Mouse (Mus musculus) MEL-GATA-1-ER (cell line): ENCODE measurements around the gene Clec4f.
"Not testable (repeated sequence)": the region's sequence is repeated elsewhere in the genome, so short reads cannot be mapped to it uniquely, and the experiment has no call there.

Experiments
- DNase-seq: peaks from one replicate; pipeline ENCODE4 v3.0.0-alpha.2; 2012; ENCODE audit warnings: low read depth; ENCODE audit errors: extremely low read depth

The Clec4f gene

DNA sequence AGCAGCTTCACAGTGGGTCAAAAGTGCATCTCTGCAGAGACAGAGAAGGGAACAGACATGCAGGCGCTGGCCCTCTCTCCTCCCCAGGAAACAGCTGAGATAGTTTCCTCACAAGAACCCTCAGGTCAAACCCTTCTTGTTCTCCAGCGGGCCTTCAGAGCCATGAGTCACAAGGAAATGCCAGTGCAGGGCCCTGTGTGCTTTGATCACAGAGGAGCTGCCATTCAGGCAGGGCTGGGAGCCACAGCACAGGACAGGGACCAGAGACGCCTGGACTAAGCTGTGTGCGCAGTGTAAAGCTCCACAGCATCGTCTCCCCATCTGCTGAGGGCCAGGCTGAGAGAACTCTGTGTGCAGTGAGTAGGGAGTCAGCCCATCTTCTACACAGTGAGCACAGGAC, 21.9 kb downstream of the Clec4f start:
- DNase-seq, result not testable (repeated sequence)

DNA sequence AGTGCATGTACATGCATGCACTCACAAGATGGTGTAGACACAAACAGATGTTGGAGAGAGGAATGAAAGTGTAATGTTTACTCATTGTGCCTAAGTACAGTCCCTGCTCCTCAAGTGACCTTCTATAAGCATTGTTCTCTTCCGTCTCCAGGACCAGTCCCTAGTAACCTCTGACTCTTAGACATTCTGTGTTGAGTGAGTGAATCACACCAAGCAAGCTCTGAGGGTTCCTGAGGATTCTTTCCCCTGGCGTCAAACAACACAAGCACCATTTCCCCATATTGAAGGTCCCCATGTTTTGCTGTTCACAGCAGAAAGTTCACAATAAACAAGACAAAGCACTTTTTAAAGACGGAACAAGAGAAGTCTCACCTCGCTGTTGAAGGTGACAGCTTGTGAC, 24.2 kb downstream of the Clec4f start:
- no peak for DNase-seq

DNA sequence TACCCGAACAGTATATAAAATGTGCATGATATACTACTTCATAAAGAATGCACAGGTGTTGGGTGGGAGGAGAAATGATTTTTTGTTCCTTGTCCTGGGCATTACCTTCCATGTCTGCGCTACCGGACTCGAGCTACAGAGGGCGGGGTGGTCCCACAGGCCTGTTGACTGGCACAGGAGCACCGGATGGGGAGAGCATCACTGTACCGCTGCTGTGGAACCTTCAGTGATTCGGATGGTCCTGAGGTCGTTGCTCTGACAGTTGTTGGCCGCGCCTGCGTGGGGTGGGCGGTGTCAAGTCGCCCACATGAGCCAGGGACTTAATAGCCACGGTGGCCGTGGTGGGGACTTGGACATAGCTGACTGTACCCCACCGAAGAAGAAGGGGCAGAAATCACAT, 29.2 kb downstream of the Clec4f start:
- no peak for DNase-seq

DNA sequence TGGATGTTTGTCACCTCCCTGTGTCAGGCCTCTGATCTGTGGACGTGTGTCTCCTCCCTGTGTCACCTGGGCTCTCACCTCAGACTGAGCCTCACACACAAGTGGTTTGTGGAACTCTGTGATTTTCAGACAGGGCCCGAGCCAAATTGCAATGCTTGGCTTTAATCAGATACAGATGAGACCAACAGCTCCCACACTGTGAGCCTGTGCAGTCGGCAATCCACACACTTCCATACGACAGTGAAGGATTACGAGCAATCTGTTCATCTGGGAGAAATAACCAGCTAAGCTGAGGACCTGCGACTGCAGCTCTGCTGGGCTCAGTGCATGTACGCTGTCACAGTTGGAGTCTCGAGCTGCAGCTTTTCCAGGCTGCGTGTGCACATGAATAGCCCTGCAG, 36.0 kb downstream of the Clec4f start:
- DNase-seq, result no peak

DNA sequence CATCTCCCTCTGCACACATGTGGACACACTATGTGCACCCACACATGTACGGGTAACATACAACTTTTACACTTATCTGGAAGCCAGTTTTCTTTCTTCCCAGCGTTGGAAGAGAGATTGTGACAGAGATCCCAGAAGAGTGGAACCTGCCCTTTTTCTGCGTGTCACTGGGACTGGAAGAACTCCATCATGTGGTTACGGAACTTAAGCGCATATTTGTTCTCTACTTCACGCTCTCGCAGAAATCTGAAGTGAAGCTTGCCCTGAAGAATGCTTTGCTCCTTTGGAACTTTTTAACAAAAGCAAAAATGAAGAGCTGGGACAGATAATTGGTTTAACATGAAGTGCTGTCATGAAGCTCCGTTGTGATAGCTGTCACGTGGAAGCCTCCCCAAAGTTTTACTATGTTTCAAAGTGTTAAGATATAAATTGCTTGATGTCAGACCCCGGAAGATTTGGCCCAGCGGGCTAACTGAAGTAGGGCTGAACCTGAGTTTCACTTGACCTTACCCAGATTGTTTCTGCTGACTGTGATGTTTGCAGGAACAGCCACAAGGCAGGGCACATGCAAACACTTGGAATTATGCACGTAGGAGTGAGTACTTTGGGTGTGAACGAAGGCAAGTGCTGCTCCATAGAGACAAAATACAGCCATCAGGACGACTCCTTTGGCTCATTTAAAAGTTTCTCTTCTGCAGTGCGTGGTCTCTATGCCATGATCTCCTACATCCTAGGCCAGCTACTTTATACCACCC, 38.2 kb downstream of the Clec4f start:
- DNase-seq, result no peak

DNA sequence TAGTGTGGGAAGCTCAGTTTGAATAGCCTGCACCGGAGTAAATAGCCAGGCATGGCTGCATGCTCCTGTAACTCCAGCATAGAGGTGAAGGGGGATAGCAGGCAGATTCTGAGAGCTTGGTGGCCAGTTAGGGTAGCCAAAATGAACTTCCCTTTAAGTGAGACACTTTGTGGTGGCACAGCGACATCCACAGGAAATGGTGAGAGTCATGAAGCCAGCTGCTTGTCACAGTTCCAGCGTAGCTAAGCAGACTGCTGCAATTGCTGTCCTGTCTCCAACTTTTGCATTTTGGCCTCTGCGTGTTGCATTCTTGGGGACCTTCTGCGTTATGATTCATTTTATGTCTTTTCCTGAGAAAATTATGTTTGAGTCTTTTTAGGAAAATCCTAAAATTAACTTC, 39.5 kb downstream of the Clec4f start:
- DNase-seq, result peak; percentile 22

DNA sequence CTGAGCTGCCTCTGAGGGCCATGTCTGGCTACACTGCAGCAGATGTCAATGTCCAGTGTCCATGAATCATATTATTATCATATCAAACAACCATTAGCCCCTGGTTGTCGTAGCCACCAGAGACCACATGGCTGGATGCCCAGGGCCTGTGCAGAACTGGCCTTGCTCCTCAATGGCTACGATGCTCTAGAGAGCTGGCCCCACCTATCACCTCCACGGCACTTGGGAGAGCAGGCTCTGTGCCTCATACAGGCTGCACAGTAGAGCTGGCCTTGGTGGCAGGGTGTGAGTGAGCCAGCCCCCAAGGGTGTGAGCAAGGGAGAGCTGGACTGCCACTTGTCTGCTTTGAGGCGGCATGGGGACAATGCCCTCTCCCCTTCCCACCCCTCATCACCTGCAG, 41.5 kb downstream of the Clec4f start:
- no peak for DNase-seq

DNA sequence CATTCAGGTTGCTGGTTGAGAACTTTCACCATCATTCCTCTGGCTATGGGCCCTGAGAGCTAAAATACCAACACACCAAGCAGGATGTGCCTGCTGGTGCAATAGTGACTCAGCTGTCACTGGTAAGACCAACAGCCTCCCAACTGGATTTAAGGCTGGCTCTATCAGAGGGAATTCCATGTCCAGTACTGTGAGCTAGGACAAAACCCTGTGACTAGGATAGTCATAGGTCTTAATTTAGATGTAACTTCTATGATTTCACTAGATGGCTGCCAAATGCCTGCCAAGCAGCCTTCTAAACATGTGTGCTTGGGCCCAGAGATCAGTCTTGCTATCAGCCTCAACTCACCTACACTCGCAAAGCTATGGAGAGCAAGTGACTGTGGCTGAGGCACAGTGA, 43.0 kb downstream of the Clec4f start:
- no peak for DNase-seq

DNA sequence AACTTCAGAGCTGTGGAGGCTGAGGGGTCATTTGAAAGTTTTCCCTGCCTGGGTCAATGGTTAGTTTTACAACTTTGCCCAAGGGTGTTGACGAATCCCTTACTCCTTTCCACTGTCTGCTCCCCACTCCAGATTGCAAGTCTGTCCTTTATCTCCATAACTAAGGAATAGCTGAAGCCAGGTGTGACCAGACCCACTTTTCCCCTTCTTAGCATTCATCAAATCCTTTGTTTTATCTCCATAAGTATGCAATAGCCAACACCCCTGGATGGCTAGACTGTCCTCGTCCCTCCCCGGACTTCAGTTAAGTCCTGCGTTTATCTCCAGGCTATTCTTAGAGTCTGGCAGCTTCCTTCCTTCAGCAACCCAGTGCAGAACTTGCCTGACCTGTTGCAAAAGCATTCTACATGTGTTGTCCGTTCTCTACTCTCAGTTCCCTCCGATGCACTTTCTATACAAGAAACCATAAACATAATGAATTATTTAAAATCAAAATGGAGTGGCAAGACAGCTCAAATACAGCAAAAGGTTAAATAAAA, 56.3 kb downstream of the Clec4f start:
- no peak for DNase-seq

DNA sequence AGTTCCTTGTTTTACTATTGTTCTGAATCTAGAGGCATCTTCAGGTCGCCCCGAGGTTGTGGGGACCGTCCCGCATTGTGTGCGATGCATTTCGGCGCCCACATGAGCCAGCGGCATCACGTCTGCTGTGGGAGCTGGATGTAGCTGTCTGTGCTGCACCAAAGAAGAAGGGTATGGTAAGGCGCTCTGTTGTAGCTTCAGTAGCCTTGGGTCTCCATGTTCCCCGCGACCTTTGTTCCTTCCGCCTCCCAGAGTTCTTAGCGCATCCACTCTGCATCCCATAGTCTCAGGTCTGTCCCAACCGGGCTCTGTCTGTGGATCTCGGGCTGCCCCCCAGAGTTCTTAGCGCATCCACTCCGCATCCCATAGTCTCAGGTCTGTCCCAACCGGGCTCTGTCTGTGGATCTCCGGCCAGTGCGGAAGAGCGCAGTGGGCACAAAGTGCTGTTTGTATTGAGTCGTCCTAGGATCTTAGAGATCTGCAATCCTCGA, 56.9 kb downstream of the Clec4f start:
- DNase-seq, result no peak

DNA sequence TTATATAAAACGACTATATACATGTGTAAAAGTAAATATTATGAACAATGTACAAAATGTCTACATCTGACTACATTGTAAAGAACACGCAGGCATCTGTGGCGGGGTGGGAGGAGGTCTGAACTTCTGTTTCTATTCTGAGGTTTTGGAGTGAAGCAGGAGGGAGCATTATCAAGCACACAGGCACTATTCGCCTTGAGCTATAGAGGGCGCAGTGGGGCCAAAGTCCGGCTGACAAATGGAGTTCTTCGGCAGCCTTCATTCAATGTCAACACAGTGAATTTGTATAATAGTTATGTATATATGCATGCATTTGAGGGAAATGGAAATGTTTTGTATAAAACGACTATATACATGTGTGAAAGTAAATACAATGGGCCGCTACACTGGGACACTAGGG, 57.3 kb downstream of the Clec4f start:
- DNase-seq, result no peak

DNA sequence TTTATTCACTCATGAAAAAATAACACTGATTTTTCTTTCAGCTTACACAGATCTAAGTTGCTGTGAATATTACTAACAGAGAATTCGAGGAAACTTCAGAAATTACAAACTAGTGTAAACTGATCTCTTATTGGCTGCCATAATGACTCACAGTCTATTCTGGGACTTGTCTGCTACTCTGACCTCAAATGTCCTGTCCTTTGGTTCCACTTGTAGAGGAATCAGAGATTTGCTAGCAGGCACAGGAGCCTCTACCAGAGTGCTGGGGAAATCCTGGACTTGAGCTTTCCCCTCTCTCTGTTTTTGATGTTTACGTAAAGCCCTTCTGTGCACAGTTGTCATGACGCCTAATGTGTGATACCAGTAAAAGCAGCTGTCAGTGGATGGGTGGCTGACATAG, 58.0 kb downstream of the Clec4f start:
- DNase-seq, result no peak

DNA sequence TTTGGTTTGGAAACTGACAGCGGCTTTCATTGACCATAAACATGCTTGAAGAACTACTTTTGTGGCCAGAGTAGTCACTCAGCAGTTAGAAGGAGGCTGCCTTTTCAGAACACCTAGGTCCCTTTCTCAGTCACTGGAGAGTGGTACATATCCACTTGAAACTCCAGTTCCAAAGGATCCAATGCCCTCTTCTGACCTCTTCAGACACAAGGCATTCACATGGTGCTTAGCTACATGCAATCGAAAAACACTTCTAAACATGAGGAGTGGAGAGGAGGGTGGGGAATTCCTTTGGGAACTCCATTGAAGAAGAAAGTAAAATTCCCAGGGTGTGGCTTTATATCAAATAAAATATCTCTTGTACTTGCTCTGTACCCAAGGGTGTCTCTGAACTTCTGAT, 61.0 kb downstream of the Clec4f start:
- DNase-seq, result no peak
